ENCODE assay signal across 13 mouse cellular contexts in the genomic region with DNA sequence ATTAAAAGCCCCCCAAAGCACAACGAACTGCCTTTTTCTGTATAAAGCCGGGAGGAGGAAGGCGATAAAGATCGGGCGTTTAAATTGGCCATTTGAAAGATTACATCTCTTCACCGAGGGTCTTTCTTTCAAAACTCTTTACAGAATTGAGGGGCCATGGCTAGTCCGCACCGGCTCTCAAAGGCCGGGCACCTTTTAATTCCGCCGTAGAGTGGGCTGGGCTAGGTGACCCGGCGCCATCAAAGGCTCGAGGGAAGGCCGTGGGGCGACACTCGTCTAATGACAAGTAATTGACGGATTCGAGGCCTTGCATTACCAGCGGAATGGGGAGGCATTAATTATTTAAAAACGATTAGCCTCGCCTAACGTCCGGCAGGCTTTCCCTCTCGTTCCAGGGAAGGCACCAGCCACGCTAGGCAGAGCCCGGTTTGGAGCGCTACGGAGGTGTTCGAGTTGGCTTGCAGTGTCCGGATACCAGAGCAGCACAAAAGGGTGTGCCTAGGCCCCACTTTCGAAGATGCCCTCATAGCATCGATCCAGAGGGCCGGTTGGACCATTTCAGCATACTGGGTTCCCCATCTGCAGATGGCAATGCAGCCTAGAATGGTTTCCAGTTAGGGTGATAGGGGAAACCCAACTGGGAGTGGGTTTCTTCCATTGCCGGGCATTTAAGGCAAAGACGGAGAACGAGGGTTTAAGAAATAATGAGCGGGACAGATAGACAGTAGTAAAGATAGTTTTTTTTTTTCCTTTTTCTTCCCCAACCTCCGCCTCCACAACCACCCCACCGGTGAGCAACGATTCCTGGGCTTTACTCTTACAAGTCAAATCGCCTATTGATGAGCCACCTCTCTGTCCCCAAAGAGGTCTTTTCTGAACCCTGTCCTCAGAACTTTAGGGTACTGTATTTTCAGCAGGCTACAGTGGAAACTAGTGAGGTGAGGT. TPM values are rescaled to one million over a fixed set of nuclear protein-coding genes. Genes with fewer than 3 reads are reported as not detected.
DNase-seq lines count a peak whose midpoint lies in the region; ATAC-seq and TF ChIP-seq lines count a peak whose summit lies in the region.
"Had no signal": no experiment of that assay in that cellular context is flagged by ENCODE, and none has a peak within 500 bp of the region (broad histone marks: within the 10 kb centered on the region; RNA-seq: fewer than 3 reads in every experiment).

No protein-coding gene starts in this region.

- peak; percentile 62 for DNase-seq in lung, adult 2 months
- DNase-seq in lung, postnatal 25 days (ENCODE audit: low spot score) = no peak
- DNase-seq in liver, postnatal 0 days = peak; percentile 19
- DNase-seq in thymus, postnatal 0 days (ENCODE audit: low spot score) = no peak
- DNase-seq: adrenal gland, adult 8-10 months; cerebellum, adult 2 months; kidney, adult 9 months; spleen, adult 18-20 months had no signal

- peak overlapping the region; percentile 50 for H3K9ac ChIP-seq in liver, postnatal 0 days (replicated peaks)
- peak overlapping the region; percentile 17; the same call in 1 of the 2 replicates for H3K9ac ChIP-seq in stomach, embryonic 15.5 days

- H3K27me3 ChIP-seq in erythroblast, embryonic 14.5 days (ENCODE audit: control insufficient read depth) = peaks cover 90% of the 10 kb centered on the region
- peaks cover 53% of the 10 kb centered on the region for H3K27me3 ChIP-seq in liver, postnatal 0 days (ENCODE audit: insufficient read depth, low read length)
- peaks cover 66% of the 10 kb centered on the region for H3K27me3 ChIP-seq in stomach, embryonic 15.5 days (replicated peaks)

- 7% methylated on average over 42 of the region's 42 CpGs for WGBS in lung, adult 2 months
- 2% methylated on average over 42 of the region's 42 CpGs for WGBS in liver, postnatal 0 days (ENCODE audit: insufficient replicate concordance)
- 2% methylated on average over 42 of the region's 42 CpGs for WGBS in stomach, embryonic 15.5 days

- no peak overlapping the region for H3K27ac ChIP-seq in liver, postnatal 0 days (ENCODE audit: low read depth)
- peak overlapping the region; percentile 74 for H3K27ac ChIP-seq in stomach, embryonic 15.5 days

- no peak for TF ChIP-seq EP300 in liver, postnatal 0 days (IDR thresholded peaks at IDR 0.05; ENCODE audit: low read depth)

- no peaks in the 10 kb centered on the region for H3K4me1 ChIP-seq in erythroblast, embryonic 14.5 days (ENCODE audit: control insufficient read depth)
- H3K4me1 ChIP-seq in lung, adult 2 months (ENCODE audit: control insufficient read depth, insufficient read depth, low read length) = no peaks in the 10 kb centered on the region; the same call in 1 of the 2 replicates
- peaks cover 2% of the 10 kb centered on the region; the same call in 1 of the 2 replicates for H3K4me1 ChIP-seq in liver, postnatal 0 days (ENCODE audit: insufficient read depth)
- no peaks in the 10 kb centered on the region for H3K4me1 ChIP-seq in stomach, embryonic 15.5 days

- no peak for TF ChIP-seq POLR2A in lung, adult 2 months (IDR thresholded peaks at IDR 0.05; ENCODE audit: borderline replicate concordance, extremely low read depth, low read depth, low read length)

- no peaks in the 10 kb centered on the region; the same call in 1 of the 2 replicates for H3K36me3 ChIP-seq in erythroblast, embryonic 14.5 days (ENCODE audit: control insufficient read depth)
- no peaks in the 10 kb centered on the region for H3K36me3 ChIP-seq in liver, postnatal 0 days (replicated peaks; ENCODE audit: insufficient read depth, low read length)
- H3K36me3 ChIP-seq in stomach, embryonic 15.5 days = no peaks in the 10 kb centered on the region

- H3K9me3 ChIP-seq in erythroblast, embryonic 14.5 days (ENCODE audit: control insufficient read depth, low read length) = no peaks in the 10 kb centered on the region; the same call in 1 of the 2 replicates
- no peaks in the 10 kb centered on the region for H3K9me3 ChIP-seq in liver, postnatal 0 days (ENCODE audit: low read length)
- H3K9me3 ChIP-seq in stomach, embryonic 15.5 days = no peaks in the 10 kb centered on the region

- peak overlapping the region; percentile 53 for H3K4me3 ChIP-seq in erythroblast, embryonic 14.5 days (replicated peaks)
- H3K4me3 ChIP-seq in lung, adult 2 months (replicated peaks; ENCODE audit: extremely low read depth, low read depth, low read length) = peak overlapping the region; percentile 55
- H3K4me3 ChIP-seq in liver, postnatal 0 days (ENCODE audit: low read depth, low read length) = peak overlapping the region; percentile 54
- peak overlapping the region; percentile 46 for H3K4me3 ChIP-seq in stomach, embryonic 15.5 days (replicated peaks)

- TF ChIP-seq CTCF in lung, adult 2 months (IDR thresholded peaks at IDR 0.05; ENCODE audit: insufficient read depth, low read length) = no peak
- TF ChIP-seq CTCF in liver, postnatal 0 days (IDR thresholded peaks at IDR 0.05; ENCODE audit: low read depth) = no peak

- peak overlapping the region; percentile 69 for H3K4me2 ChIP-seq in liver, postnatal 0 days (ENCODE audit: low read depth, low read length)
- H3K4me2 ChIP-seq in stomach, embryonic 15.5 days = peak overlapping the region; percentile 39

- no peak for ATAC-seq in erythroblast, adult 5-6 weeks (replicated peaks; ENCODE audit: low FRiP score, poor library complexity, severe bottlenecking)
- ATAC-seq in liver, postnatal 0 days = no peak
- no peak; the same call in 1 of the 2 replicates for ATAC-seq in stomach, embryonic 15.5 days (ENCODE audit: insufficient read depth, low FRiP score, low read depth)
- ATAC-seq in erythroid progenitor cell, adult 5-6 weeks (replicated peaks; ENCODE audit: low FRiP score, poor library complexity, severe bottlenecking) = no peak

RNA-seq across cellular contexts. Expression of a gene that starts 8.1 kb away (rescaled TPM):
- 0.13 TPM in 1 of 2 replicates, not detected in the other for polyA plus RNA-seq in erythroblast, embryonic 14.5 days (2012)
- not detected in 2 replicates for total RNA-seq in erythroblast, adult 5-6 weeks (2015; ENCODE audit: low replicate concordance)
- not detected in 2 replicates for total RNA-seq in erythroblast, adult 5-6 weeks (2017; ENCODE audit: low replicate concordance)
- polyA plus RNA-seq in lung, adult 2 months (2012; rRNA removed) = 80.1 and 106 TPM in 2 replicates
- polyA plus RNA-seq in liver, postnatal 0 days (2015; fragmentation: Nextera tagmentation; extraction: Ambion mirVana) = 10.1 and 12.6 TPM in 2 replicates
- polyA plus RNA-seq in stomach, embryonic 15.5 days (2015; fragmentation: Nextera tagmentation; extraction: Ambion mirVana) = 13.0 and 18.4 TPM in 2 replicates
- polyA plus RNA-seq in thymus, postnatal 0 days (2015; fragmentation: Nextera tagmentation; extraction: Ambion mirVana) = 0.13 and 0.14 TPM in 2 replicates
- not detected in 2 replicates for total RNA-seq in erythroid progenitor cell, adult 5-6 weeks (2015; ENCODE audit: low replicate concordance)
- total RNA-seq in erythroid progenitor cell, adult 5-6 weeks (2017; ENCODE audit: low replicate concordance) = not detected in 2 replicates
- total RNA-seq: adrenal gland, adult 8-10 months; megakaryocyte progenitor cell, adult 5-6 weeks had no signal
- polyA plus RNA-seq: cerebellum, adult 2 months had no signal

Comparison
In these comparisons a context has a peak if more than half of its experiments do, and no peak if none do; other contexts are left out.
1. DNase-seq: peak in lung, adult 2 months (single experiment) and liver, postnatal 0 days (single experiment); none in lung, postnatal 25 days (single experiment) and thymus, postnatal 0 days (single experiment).
2. Peak in every context shown above with its lines, with median percentiles within 50 percentile points of each other: H3K4me3 ChIP-seq.